In genomic region chr14:98877956-98878355, GRCm38 (mm10) we compare ENCODE assay signal across 7 mouse cellular contexts.
"Had no signal": no experiment of that assay in that cellular context is flagged by ENCODE, and none has a peak within 500 bp of the region (broad histone marks: within the 10 kb centered on the region; RNA-seq: fewer than 3 reads in every experiment).

No protein-coding gene starts in this region.

- DNase-seq: kidney, postnatal 25 days; lung, adult 18-20 months; retina, postnatal 1 day; right cerebral cortex, postnatal 4 days; spleen, adult 18-20 months; thymus, adult 18-20 months; thymus, postnatal 14 days had no signal
